Mouse (Mus musculus) WW6 (cell line): ENCODE measurements around the gene Hpcal1.

ENCODE experiments used
- DNase-seq: peaks from one replicate; pipeline ENCODE4 v3.0.0-alpha.2; 2013; ENCODE audit warnings: low read depth, low spot score

The Hpcal1 gene

DNA sequence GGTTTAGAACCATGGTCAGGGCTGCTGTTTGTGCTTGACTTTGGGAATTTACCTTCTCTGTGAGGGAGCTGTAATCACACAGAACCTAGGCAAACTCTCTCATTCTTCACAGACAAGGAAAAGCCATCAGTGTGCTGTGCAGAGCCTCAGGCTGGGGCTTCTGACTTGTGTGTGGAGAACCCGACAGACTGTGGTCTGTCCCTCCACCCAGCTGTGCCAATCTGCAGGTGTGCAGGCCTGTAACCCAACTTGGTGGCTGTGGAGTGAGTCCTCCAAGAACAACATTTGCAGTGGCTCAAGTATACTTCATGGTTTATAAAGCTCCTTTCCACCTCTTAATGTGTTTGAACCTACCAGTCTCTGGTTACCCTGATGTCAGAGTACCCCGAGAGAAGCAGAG, 4.5 kb upstream of the Hpcal1 start:
- no peak for DNase-seq

DNA sequence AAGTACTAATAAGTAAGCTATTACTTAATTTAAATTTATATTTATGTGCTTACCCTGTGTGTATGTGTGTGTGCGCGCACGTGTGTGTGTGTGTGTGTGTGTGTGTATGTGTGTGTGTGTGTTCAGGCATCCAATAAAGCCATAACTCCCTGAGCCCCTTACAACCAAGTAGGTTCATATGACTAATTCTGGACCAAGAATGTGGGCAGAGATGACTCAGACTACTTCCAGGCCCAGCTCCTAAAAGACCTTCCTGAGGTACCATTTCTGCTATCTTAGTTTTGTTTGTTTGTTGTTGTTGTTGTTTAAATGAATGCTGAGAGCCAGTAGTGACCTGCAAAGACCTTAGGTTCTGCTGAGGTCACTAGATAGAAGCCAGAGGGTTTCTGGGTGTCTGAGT, 1.7 kb upstream of the Hpcal1 start:
- no peak for DNase-seq

DNA sequence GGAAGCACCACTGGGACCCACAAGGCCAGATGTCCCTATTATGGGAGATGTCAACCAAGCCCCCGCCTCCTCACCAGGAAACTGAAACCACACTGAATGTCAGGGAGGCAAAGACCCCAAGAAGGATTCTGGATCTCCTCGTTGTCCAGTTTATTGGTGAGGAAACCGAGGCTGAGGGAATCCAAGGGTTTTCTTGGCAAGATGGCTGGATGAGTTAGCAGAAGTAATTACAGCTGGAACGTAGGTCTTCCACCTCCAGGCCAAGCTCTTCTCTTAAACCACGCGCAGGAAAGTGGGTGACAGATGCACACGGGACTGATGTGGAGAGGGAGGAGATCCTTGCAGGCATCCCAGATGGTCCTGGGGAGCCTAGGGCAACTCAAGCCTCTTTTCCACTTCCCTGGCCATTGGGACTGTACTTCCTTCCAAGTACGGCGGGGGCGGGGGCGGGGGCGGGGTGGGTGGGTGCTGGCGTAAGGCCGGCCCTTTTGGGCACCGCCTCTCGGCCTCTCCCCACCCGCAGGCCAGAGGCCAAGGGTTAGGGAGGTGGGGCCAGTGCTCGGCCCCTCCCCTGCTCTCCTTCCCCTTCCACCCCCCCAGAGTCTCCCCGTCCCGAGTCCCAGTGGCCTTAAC, 609 bp upstream of the Hpcal1 start:
- no peak for DNase-seq

DNA sequence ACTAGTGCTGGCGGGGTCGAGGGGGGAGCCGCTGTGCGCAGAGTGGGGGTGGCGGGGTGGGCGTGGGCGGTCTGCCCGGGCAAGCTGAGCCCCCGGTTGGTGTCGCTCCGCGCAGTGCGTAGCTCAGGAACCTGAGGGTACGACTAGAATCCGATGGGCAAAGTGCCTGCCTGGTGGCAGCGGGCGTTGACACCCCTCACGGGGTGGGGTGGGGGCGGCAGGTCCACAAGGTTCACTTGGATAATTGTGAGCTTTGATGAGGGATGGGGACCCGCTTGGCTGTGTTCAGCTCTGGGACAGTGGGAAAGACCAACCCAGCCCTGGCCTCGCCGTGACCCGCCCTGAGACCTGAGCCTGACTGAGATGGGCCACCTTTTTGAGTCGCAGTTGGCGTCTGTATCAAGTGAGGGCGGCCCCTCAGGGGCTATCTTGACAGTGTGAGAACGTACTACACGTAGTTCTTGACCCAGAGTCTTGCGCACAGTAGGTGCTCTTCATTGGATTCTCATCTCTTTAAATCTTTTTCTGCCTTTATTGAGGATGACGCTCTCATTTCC, 742 bp downstream of the Hpcal1 start:
- DNase-seq: no peak

DNA sequence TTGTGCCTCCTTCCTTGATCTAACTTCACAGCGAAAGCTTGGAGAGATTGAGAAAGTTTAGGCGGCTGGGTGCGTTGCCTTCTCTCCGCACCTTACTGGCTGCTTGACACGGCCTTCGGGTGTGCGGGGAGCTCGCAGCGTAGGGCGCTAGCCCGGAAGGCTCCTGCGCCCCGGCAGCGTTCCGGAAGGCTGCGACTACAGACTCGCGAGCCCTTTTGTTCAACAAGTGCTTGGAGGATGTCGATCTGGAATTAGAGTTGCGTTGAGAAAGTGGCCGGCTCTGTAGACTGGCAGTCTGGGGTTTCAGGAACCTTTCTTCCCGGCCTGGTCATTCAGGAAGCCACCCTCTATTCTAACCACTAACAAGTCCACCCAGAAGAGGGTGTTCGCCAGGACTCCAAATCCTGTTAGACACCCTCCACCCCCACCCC, 1.2 kb downstream of the Hpcal1 start:
- no peak for DNase-seq

DNA sequence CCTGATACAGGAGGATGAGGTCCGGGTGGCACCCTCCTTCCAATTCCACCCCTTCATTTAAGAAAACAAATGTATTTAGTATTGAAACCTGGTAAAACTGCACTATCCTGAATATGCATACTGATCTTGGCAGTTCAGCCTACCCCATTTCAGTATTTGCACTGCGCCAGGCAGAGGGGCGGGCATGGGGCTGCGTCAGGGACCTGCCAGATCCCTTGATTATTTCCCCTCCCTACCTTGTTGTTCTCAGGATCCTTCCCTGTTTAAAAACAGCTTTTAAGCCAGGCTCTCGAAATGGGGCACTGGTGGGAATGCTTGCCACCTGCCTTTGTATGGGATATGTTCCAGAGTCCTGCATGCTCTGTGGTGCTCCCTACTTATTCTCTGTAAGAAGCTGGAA, 1.7 kb downstream of the Hpcal1 start:
- no peak for DNase-seq

DNA sequence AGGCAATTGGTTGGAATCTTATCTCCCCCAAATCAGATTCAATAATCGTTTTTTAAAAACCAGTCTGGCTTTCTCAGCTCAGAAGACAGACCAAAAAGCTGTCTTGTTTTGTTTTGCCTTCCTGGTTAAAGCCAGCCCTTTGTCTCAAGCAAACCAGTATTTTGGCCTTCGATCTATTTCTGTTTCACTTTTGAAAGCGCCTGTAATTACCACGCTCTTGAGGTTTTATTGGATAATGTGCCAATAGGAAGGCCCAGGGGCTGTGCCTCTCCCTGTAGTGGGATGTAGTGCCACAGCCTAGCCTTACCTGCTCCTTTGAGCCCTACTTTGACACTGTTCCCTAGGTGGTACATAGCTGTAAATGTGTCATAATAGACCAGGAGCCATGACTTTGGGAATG, 2.3 kb downstream of the Hpcal1 start:
- DNase-seq: no peak

DNA sequence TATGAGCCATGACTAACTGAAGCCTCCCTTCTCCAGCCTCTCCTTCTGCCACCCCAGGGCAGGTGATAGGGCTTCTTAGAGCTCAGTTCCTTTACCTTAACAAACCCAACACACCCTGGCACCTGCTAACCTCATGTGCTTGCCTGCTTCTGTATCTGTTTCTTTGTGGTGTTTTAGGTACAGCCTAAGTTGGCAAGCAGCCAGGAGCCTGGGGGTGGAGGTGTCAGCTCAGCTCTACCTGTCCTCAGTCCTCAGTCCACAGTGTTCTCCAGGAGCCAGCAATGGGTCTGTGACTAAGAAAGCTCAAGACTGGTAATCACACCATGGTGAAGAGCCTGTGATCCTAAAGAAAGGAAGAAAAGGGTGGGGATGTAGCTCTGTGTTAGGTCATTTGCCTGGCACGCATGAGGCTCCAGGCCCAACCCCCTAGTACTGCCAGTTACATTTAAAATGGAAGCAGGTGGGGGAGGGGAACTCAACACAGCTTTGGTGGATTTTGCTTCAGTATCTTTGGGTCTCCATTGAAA, 4.0 kb downstream of the Hpcal1 start:
- no peak for DNase-seq

DNA sequence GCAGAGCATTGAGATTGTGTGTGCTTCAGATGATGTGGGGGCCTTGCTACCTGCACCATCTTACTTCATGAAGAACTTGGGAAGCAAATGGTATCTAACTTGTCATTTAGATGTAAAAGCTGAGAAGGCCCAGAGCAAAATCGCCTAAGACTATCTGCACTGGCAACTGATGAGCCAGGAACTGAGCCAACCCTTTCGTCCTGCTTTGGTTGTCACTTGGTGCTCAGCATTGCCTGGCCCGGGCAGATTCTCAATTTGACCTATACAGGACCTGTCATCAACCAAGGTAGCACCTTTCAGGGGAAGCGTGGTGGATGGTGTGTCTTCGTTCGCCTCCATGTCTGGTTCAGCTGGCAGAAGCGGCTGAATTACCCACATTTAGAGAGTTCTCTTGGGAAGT, 5.7 kb downstream of the Hpcal1 start:
- DNase-seq: no peak

DNA sequence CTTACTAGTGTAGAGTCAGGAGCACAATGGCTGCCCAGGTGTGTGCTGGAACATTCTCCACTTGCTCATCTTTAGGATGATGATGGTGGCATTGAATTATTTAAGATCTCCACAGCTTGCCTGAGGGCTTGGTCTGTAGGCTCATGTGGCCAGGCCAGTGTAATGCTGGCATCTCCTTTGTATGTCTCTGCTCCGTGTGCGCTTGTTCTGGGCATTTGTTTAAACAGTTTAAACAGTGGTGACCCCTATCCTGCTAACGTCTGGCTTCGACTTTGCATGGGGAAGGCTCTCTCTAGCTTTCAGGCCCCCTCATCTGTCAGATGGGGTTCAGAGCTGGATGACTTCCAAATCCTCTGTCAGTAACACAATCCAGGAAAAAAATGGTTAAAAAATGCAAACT, 8.3 kb downstream of the Hpcal1 start:
- DNase-seq: no peak

DNA sequence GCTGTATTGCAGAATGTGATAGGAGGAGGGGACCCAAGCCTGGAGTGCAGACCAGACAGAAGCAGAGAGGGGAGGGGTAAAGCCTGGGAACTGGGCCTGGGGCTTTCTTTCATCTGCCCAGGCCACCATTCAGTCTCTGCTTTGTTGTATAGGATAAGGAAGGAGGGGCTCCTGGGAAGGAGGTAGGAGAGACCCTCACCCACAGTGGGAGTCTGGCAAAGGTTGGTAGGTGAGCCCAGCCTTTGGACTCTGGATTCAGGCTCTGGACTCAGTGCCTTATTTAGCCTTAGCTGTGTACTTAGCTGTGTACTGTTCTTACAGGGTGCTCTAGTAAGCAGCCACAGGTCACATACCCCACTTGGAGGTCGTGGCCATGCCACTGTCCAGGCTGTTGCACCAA, 8.8 kb downstream of the Hpcal1 start:
- no peak for DNase-seq

DNA sequence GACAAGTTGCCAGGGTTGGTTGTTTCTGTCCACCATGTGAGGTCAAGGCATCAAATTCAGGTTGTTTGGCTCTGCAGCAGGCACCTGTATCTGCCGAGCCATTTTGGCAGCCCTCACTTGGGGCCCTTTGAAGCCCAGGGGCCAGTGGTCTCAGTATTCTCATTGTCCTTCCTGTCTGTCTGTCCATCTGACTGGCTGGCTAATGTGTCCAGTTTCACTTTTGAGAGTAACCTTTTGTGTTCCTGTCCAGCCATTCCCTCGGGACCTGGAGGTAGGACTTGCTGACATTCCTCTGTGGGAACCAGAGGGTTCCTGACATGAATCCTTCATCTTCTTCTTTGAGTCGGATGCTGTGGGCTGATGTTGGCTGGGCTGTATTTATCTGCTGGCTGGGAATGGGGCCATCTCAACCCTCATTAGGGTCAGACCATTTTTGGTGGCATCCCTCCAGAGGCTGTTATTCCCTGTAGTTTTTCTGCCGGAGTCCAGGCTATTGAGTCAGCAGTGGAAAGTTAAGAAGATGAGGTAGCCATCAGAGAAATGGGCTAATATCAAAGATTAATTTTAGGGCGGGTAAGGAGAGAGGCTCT, 10.6 kb downstream of the Hpcal1 start:
- DNase-seq: no peak

DNA sequence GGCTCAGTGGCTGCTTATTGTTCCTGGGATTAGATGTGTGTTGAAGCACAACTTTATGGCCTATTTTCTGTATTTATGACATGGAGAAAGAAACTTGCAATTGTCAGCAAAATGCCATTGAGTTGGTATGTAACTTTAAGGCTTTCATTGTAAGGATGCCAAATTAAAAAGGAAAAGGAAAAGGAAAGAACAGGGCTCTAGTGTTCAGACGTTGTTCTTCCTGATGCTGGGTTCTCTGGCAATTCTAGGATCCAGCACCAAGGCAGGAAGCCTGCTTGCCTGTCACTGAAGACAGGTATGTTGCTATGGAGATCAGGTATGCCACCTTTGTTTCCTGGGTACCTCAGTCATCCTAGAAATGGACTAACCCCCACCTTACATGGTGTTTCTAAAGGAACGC, 11.1 kb downstream of the Hpcal1 start:
- DNase-seq: no peak

DNA sequence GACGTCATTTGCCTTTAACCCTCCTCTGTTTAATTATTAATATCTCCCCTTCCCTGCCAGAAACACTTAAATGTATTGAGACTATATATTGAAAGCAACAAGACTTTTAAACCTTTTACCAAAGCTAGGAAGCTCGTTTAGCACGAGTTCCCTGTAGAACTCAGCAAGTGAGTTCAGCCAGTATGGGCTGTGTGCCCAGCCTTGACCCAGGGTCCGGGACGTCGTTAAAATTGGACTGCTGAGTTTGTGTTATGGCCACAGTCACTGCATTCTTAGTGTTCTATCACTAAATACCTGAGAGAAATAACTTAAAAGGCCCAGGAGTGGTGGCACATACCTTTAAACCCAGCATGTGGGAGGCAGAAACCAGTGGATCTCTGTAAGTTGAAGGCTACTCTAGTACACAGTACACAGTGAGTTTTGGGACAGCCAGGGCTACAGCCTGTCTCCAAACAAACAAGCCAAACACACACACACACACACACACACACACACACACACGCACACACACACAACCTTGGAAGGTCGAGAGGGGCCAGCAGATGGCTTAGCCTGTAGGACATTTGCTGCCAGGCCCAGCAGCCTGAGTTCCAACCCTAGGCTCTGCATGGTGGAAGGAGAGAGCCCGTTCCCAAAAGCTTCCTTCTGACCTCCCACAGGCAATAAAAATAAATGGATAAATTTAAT, 11.7 kb downstream of the Hpcal1 start:
- no peak for DNase-seq

DNA sequence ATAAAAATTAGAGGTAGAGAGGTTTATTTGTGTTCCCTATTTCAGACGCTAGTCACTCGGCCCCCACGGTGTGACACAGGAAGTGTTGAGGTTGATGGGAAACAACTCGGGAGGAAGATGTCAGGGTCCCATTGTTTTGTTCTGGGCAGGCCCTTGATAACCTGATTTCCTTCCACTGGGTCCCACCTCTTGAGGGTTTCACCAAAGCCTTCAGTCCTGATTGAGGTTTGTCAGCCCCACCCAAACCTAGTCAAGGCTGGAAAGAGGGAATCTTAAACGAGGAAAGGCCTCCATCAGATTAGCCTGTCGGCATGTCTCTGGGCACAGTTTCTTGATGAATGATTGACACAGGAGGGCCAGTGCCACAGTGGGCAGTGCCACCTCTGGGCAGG, 12.3 kb downstream of the Hpcal1 start:
- DNase-seq: no peak

DNA sequence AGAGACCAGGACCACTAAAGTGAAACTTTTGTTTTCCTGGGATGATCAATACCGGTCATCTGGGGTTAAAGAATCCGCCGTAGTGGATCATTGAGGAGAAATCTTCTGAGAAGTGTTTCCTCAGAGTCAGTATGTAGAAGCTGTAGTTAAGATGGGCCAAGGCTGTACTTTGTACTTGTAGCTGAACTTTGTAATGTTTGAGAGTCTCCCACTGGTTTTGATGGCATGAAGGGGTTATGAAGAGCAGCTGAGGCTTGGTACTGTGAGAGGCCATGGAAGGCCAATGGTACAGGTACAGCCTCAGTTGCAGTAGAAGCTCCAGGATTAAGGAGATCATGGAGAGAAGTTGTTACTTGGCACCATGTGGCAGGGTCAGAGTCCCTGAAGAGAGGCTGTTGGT, 13.2 kb downstream of the Hpcal1 start:
- DNase-seq: no peak

DNA sequence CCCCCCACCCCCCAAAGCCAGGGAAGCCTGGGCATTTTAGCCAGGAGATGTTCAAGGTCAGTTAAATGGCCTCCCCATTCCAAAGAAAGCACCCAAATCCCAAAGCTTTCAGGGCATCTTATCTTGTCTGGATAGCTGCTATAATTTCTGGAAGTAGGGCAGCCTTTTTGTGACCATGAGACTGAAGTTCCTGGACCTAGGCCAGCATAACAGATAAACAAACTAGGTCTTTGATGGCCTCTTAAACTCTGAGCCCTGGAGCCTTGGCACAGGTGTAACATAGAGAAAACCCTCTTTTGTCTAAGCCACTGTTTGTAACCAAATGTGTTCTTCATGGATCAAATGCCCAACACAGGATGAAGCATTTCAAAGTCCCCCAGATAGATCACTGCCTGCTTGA, 16.8 kb downstream of the Hpcal1 start:
- no peak for DNase-seq

DNA sequence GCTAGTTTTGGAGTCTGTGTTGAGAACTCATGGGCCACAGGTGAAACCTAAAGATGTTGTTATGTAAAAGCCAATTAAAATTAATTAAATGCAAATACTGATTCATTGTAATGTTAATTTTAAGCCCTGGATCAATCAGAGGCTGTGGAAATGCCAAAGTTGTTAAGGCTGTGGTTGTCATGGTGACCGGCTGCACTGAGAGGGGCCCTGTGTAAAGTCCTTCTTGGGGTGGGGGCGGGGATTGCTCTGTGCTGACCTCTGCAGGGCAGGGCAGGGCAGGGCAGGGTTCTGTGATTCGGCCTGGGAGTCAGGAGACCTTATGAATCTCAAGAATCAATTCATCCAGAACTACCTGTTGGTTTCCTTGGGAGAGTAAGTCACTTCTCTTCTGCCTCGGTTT, 18.8 kb downstream of the Hpcal1 start:
- peak; percentile 57 for DNase-seq

DNA sequence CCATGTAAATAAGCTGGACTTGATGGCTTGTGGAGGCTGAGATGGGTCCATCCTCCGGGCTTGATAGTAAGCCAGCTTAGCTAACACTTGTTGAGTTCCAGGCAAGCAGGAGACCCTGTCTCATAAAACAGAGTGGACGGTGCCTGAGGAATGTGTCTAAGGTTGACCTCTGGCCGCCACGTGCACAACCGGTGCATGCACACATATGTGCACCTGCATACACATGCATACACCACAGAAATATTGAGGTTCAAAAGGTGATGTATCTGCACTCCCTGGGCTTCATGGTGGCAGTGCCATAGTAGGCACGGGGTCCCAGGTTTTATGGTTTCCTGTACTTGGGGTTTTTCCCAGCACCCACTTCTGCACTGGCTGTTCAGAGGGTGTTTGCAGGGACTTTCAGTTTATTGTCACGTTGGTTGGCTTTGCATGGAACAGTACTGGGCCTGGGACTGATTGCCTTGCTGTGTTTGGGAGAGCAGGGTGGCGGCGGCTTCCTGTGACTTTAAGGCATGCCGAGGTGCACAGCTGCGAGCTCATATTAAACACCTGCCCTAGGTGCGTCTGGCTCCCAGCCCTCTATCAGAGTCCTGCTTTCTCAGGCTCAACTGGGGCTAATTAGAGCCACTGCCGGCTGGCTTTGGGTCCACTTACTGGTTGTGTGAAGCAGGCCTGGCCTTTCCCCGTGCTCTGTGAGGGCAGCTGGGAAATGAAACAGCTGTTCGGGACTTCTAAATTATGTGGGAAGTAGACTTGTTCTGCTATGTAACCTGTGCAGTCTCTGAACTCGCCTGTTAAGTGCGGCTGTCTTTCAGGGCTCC, 19.5 kb downstream of the Hpcal1 start:
- no peak for DNase-seq

DNA sequence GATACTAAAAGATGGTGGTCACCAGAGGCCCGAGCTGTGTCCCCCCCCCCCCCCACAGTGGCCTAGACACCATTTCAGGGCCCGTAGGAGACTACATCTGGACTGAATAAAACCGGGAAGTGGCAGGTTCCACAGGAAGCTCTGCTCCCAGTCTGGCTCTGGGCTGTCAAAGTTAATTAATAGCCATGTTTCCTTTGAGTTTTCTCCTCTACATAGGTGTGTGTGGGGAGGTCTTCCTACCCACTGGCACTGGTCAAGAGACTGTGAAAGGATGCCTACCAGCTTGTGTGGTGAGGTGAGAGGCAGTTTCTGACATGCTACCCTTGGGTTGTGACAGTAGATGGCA, 20.1 kb downstream of the Hpcal1 start:
- no peak for DNase-seq

DNA sequence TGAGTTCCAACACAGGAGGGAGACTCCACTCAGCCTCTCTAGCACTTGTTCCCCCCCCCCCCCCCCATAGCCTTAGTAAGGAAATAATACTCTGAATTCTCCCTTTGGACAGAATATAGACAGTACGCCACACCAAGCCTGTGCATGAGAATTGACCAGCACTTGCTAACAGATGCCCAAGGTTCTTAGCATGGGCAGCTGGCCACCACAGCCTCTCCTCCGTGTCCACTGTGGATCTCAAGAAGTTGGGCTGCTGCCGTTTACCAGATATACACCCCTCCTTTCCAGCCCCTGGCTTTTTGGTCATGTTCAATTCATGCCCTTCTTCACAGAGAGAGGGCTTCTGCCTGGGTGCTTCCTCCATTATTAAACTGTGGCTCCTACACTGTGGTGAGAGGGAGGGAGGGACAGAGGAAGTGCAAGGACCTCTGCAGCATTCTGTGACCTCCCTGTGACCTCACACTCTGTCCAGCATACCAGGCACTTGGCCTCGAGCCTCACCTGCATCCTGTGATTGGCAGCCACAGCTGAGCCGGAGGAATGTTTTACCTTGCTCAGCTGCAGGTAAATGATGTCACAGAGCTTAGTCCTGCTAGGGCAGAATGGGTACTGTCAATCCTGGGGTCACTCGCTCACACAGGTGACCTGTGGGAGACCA, 21.2 kb downstream of the Hpcal1 start:
- DNase-seq: no peak

DNA sequence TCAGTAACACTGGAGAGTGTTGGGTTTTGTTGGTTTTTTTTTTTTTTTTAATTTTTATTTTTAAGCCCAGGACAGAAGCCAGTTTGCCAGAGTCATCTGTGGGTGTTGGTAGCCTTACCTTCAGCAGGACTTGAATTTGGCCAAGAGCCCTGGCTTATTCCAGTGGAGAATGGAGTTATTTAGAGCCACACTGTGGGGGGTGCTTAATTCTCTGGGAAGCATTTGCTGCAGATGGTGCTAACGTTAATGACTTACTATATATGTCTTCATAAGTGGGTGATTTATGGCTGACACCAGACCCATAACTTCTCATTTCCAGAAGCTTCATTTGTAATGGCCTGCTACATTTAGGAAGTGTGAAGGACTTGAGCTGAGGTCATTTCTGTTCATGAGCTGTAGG, 21.9 kb downstream of the Hpcal1 start:
- DNase-seq: no peak
